Mouse (Mus musculus) liver, embryonic 18 days (tissue): Measurements from ENCODE around the gene Opa1. TPM values are rescaled to one million over a fixed set of nuclear protein-coding genes. Genes with fewer than 3 reads are reported as not detected.

Source experiments
- polyA plus RNA-seq: library from polyadenylated mRNA; depleted of rRNA; stranded (reverse); fragments of >200 nt; gene quantifications from 2 replicates; pipeline ENCODE4 v1.2.3, GENCODE M21; 2012; rRNA removed

The Opa1 gene
- 8.1 and 8.3 TPM in 2 replicates for polyA plus RNA-seq

DNA sequence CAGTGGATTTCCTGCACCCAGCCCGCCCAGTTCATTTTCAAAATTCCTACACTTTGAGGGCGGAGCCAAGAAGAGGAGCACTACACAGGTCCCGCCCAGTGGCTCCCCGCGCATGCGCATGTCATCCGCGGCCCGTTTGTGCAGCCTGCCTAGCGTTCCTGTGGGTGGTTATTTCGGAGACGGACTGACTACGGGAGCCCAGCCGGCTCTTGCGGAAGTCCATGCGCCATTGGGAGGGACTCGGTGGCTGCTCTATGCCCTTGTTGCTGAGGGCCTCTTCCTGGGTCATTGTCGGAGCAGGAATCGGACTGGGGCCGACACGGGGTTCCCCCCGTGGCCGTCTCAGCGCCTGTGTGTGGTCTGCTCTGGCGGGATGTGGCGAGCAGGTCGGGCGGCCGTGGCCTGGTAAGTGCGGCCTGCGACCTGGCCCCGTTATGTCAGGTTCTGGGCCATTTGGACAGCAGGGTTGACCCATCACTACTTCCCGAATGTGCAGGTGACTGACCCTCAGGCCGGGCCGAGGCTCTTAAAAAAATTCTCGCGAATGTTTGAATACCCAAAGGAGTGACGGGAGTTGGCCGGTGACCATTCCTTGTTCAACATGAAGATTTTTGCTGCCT is at the start of gene Opa1:
TSS of gene Opa1 (plus strand) at position 168 of the 620 bp plus-strand sequence.

DNA sequence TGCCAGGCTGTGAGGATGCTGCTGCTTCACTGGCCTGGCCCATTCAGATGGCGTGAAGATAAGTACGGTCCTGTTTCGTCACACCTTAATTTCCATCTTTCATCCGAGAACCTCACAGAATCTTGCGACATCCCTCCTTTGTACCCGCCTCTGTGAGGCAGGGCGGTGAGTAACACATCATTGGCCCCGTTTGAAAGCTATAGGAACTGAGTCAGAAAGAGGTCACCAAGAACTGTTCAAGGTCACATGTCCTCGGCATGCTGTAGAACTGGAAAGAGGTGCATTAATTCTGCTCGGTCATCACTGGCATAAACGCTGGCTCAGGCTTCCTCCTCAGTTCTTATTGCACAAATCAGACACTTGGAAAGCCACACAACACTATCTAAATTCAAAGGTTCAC is 34.3 kb upstream of the Opa1 start, which contains the start of gene Atp13a4:
TSS of gene Atp13a4 (minus strand) at position 36 of the 400 bp plus-strand sequence.

Other genes starting within 250 kb of the Opa1 start
- 0.01 TPM in 2 replicates for gene Atp13a5, start 200.6 kb upstream of the Opa1 start, polyA plus RNA-seq
- not detected in 2 replicates for gene Atp13a4, start 34.5 kb upstream of the Opa1 start, polyA plus RNA-seq